Mouse (Mus musculus) small intestine, adult 2 months (tissue): Measurements from ENCODE around the gene Lcn11. TPM values are rescaled to one million over a fixed set of nuclear protein-coding genes. Genes with fewer than 3 reads are reported as not detected.

Experiments used
- H3K27ac ChIP-seq: fragments of 200-500 bp; 2 replicates; pipeline ENCODE4 v1.5.1; 2012; ENCODE audit warnings: low read depth, low read length, control low read depth, inconsistent platforms; ENCODE audit not compliant: insufficient read depth
- H3K27me3 ChIP-seq: fragments of 200-500 bp; 2 replicates; pipeline ENCODE4 v1.6.1; 2012; ENCODE audit warnings: mild to moderate bottlenecking, moderate library complexity, low read length, inconsistent platforms; ENCODE audit not compliant: control insufficient read depth, insufficient read depth
- H3K36me3 ChIP-seq: fragments of 200-500 bp; 2 replicates; pipeline ENCODE4 v1.6.1; 2012; ENCODE audit warnings: mild to moderate bottlenecking, low read length, control low read depth, inconsistent platforms; ENCODE audit not compliant: control insufficient read depth, insufficient read depth
- H3K4me1 ChIP-seq: fragments of 200-500 bp; 2 replicates; pipeline ENCODE4 v1.6.1; 2012; ENCODE audit warnings: low read length, inconsistent platforms, mixed read lengths; ENCODE audit not compliant: control insufficient read depth, insufficient read depth, insufficient read length
- H3K4me3 ChIP-seq: fragments of 200-500 bp; 2 replicates; pipeline ENCODE4 v1.5.1; 2012; ENCODE audit warnings: low read depth, mild to moderate bottlenecking, control low read depth, inconsistent platforms, low read length, moderate library complexity
- CTCF ChIP-seq: fragments of 200-500 bp; IDR thresholded peaks from 2 replicates; pipeline ENCODE4 v1.5.1; 2012; ENCODE audit warnings: low read depth, mild to moderate bottlenecking, control low read depth, inconsistent platforms, low read length, moderate library complexity, mixed read lengths; ENCODE audit not compliant: insufficient replicate concordance, insufficient read length; ENCODE audit errors: extremely low read depth
- WGBS: fragments of 180-500 bp; shearing (Covaris S2); methylation state at CpG from one replicate; pipeline ENCODE4 v1.1.7; 2018; 5-methylcytosine and 5-hydroxymethylcytosine counted together
- polyA plus RNA-seq: library from polyadenylated mRNA; depleted of rRNA; stranded (reverse); fragments of >200 nt; gene quantifications from 2 replicates; pipeline ENCODE4 v1.2.3, GENCODE M21; 2012; rRNA removed

The Lcn11 gene
- polyA plus RNA-seq, 1 experiment: not detected

GRCm38 (mm10) chr2:25828344-25828947, 51.6 kb downstream of the Lcn11 start:
- no peaks in the 10 kb centered on the region for H3K27me3 ChIP-seq
- no peaks in the 10 kb centered on the region for H3K4me1 ChIP-seq
- WGBS: 67% methylated on average over 8 of the region's 8 CpGs
- no peak overlapping the region for H3K4me3 ChIP-seq
- no peaks in the 10 kb centered on the region for H3K36me3 ChIP-seq
- H3K27ac ChIP-seq: no peak overlapping the region
- TF ChIP-seq CTCF: no peak

Other genes with a start within 250 kb of the Lcn11 start
- gene Traf2, start 230.1 kb upstream of the Lcn11 start, polyA plus RNA-seq: 8.2 and 13.7 TPM in 2 replicates
- gene Edf1, start 219.2 kb upstream of the Lcn11 start, polyA plus RNA-seq: 209 and 413 TPM in 2 replicates
- 0.52 and 1.1 TPM in 2 replicates for gene Mamdc4, start 202.2 kb upstream of the Lcn11 start, polyA plus RNA-seq
- 15.8 and 29.7 TPM in 2 replicates for gene Phpt1, start 201.8 kb upstream of the Lcn11 start, polyA plus RNA-seq
- 1.7 and 2.2 TPM in 2 replicates for gene Ajm1, start 195.3 kb upstream of the Lcn11 start, polyA plus RNA-seq
- 35.3 and 47.6 TPM in 2 replicates for gene Rabl6, start 168.5 kb upstream of the Lcn11 start, polyA plus RNA-seq
- not detected in 2 replicates for gene Ccdc183, start 159.3 kb upstream of the Lcn11 start, polyA plus RNA-seq
- 10.0 and 11.7 TPM in 2 replicates for gene Tmem141, start 155.0 kb upstream of the Lcn11 start, polyA plus RNA-seq
- 0.65 and 1.4 TPM in 2 replicates for gene Fcna, start 149.0 kb upstream of the Lcn11 start, polyA plus RNA-seq
- gene Lcn8, start 123.9 kb upstream of the Lcn11 start, polyA plus RNA-seq: not detected in 2 replicates
- not detected in 2 replicates for gene Lcn5, start 119.1 kb upstream of the Lcn11 start, polyA plus RNA-seq
- not detected in 2 replicates for gene Lcn6, start 100.2 kb upstream of the Lcn11 start, polyA plus RNA-seq
- not detected in 2 replicates for gene Lcn10, start 94.3 kb upstream of the Lcn11 start, polyA plus RNA-seq
- not detected in 2 replicates for gene Obp2a, start 77.0 kb upstream of the Lcn11 start, polyA plus RNA-seq
- gene Bmyc, start 70.3 kb upstream of the Lcn11 start, polyA plus RNA-seq: 22.9 and 28.4 TPM in 2 replicates
- not detected in 2 replicates for gene Obp2b, start 40.0 kb upstream of the Lcn11 start, polyA plus RNA-seq
- gene Lcn3, start 11.4 kb upstream of the Lcn11 start, polyA plus RNA-seq: not detected in 2 replicates
- not detected in 2 replicates for gene Gm13539, start 5.2 kb downstream of the Lcn11 start, polyA plus RNA-seq
- gene Glt6d1, start 38.8 kb downstream of the Lcn11 start, polyA plus RNA-seq: not detected in 2 replicates
- gene Lcn9, start 46.1 kb downstream of the Lcn11 start, polyA plus RNA-seq: not detected in 2 replicates
- not detected in 2 replicates for gene Sohlh1, start 70.2 kb downstream of the Lcn11 start, polyA plus RNA-seq
- 1.2 and 2.1 TPM in 2 replicates for gene Kcnt1, start 86.7 kb downstream of the Lcn11 start, polyA plus RNA-seq
- gene Camsap1, start 206.3 kb downstream of the Lcn11 start, polyA plus RNA-seq: 4.4 and 4.6 TPM in 2 replicates
- gene Ubac1, start 244.7 kb downstream of the Lcn11 start, polyA plus RNA-seq: 33.8 and 55.1 TPM in 2 replicates